ENCODE assay signal across 22 mouse cellular contexts in the genomic region with DNA sequence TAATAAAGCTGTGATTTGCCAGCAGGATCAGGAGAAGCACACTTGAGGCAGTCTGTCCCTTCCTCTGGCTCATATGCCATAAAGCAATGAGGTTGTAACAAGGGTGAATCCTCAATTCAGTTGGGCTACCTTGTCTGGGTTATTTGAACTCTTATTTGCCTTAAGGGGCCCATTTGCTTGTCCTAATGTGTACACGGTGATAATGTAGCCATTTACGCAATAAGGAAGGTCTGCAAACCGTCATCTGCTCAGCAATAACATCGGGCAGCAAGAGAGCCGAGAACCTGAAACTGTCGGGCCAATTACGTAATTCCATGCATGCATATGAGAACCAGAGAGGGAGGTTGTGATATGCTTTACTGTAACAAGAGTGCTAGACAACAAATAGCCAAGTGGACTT.
"Had no signal": no experiment of that assay in that cellular context is flagged by ENCODE, and none has a peak within 500 bp of the region (broad histone marks: within the 10 kb centered on the region; RNA-seq: fewer than 3 reads in every experiment).

No protein-coding gene starts in this region.

- H3K4me2 ChIP-seq: heart, embryonic 11.5 days; heart, embryonic 13.5 days; heart, embryonic 15.5 days; hindbrain, embryonic 13.5 days; limb, embryonic 13.5 days; limb, embryonic 15.5 days; liver, embryonic 12.5 days had no signal

- H3K9ac ChIP-seq: heart, embryonic 13.5 days; heart, embryonic 15.5 days; hindbrain, embryonic 13.5 days; limb, embryonic 13.5 days; limb, embryonic 15.5 days; liver, embryonic 12.5 days; liver, embryonic 14.5 days had no signal

- H3K27me3 ChIP-seq: heart, embryonic 13.5 days; heart, embryonic 15.5 days; hindbrain, embryonic 13.5 days; limb, embryonic 13.5 days; limb, embryonic 15.5 days; liver, embryonic 12.5 days had no signal

- H3K27ac ChIP-seq: heart, adult 2 months; heart, embryonic 13.5 days; heart, embryonic 15.5 days; hindbrain, embryonic 13.5 days; hindbrain, postnatal 0 days; layer of hippocampus, adult 2 months; limb, embryonic 13.5 days; limb, embryonic 15.5 days; liver, embryonic 12.5 days; liver, embryonic 14.5 days had no signal

- H3K4me3 ChIP-seq: heart, adult 2 months; heart, embryonic 13.5 days; heart, embryonic 15.5 days; hindbrain, embryonic 13.5 days; layer of hippocampus, adult 2 months; limb, embryonic 13.5 days; limb, embryonic 15.5 days; liver, embryonic 12.5 days had no signal

- H3K9me3 ChIP-seq: heart, embryonic 13.5 days; heart, embryonic 15.5 days; hindbrain, embryonic 13.5 days; limb, embryonic 13.5 days; limb, embryonic 15.5 days; liver, embryonic 12.5 days had no signal

- ATAC-seq: hindbrain, postnatal 0 days; liver, embryonic 12.5 days had no signal

- H3K36me3 ChIP-seq: heart, embryonic 13.5 days; heart, embryonic 15.5 days; hindbrain, embryonic 13.5 days; limb, embryonic 13.5 days; limb, embryonic 15.5 days; liver, embryonic 12.5 days had no signal

- DNase-seq: gastrocnemius, postnatal 14 days; gastrocnemius, postnatal 36 days; heart, adult 11 months; heart, adult 2 months; heart, postnatal 14 days; heart, postnatal 36 days; kidney, adult 18-20 months; kidney, adult 8-10 months; kidney, postnatal 10 days; kidney, postnatal 25 days; kidney, postnatal 4 days; left cerebral cortex, postnatal 4 days had no signal

- H3K4me1 ChIP-seq: heart, embryonic 13.5 days; heart, embryonic 15.5 days; liver, embryonic 12.5 days had no signal
